Mouse (Mus musculus): ENCODE measurements around the gene Arhgdig.
A peak's percentile ranks its signal among the peaks of the same experiment; 100 is the strongest.
"Not testable (repeated sequence)": the region's sequence is repeated elsewhere in the genome, so short reads cannot be mapped to it uniquely, and the experiment has no call there.

Arhgdig gene

GRCm38 (mm10) chr17:26203321-26203811 lies 4.2 kb downstream of the Arhgdig start:
- DNase-seq: no peak

DNA sequence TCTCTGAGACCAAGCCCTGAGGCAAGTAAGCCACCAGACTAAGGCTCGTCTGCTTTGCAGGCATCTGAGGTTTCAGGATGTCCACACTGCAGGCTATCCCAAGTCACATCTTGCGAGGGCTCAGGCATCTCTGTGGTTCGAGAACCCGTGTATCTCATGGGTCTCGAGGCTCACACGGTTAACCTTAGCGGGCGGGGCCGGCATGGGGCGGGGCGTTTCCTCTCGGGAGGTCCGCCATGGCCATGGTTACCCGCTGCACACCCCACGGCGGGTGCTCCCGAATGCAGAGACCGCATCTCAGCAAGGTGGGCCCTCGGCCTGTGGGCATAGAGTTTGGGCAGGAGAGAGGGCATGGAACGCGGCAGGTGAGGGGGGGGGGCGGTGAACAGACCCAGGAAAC lies 4.8 kb downstream of the Arhgdig start, which contains the start of gene Rgs11:
TSS of gene Rgs11 (plus strand) at position 215 of the 400 bp plus-strand sequence.
- peak; percentile 32 for DNase-seq

DNA sequence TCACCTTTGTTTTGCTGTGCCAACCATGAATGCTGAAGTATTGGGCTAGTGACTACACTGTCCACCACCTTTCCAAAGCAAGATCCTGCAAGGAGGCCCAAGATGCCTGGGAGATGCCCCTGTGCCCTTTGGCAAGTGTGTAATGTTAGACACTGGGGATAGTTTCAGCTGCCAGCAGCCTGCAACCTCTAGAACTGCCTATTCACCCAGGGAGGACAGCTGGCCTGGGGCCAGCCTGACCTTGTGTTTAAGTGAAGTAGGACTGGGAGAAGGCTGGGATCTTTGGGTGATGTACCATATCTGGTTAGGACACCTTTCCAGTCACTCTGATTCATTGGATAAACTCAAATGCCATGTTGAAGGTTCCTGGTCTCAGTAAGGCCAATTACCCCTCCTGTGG lies 5.6 kb downstream of the Arhgdig start:
- DNase-seq: no peak

- peak; percentile 66 for DNase-seq
These were observed 6.5 kb downstream of the Arhgdig start for GRCm38 (mm10) chr17:26200831-26201705.

- no peak for DNase-seq
These were observed 8.7 kb downstream of the Arhgdig start, which contains the start of gene Pdia2 for GRCm38 (mm10) chr17:26198892-26199291. Gene Pdia2 (minus strand): TSS chr17:26199087.

GRCm38 (mm10) chr17:26192481-26193190 lies 14.9 kb downstream of the Arhgdig start:
- no peak for DNase-seq

DNA sequence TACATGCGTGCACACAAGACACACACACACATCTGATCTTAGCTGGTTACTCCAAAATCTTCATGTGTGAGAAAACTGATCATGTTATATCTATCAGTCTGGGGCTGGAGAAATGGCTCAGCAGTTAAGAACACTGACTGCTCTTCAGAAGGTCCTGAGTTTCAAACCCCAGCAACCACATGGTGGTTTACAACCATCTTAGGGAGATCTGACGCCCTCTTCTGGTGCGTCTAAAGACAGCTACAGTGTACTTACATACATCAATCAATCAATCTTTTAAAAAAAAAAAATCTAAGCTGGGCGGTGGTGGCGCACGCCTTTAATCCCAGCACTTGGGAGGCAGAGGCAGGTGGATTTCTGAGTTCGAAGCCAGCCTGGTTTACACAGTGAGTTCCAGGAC lies 16.1 kb downstream of the Arhgdig start:
- not testable (repeated sequence) for DNase-seq

DNA sequence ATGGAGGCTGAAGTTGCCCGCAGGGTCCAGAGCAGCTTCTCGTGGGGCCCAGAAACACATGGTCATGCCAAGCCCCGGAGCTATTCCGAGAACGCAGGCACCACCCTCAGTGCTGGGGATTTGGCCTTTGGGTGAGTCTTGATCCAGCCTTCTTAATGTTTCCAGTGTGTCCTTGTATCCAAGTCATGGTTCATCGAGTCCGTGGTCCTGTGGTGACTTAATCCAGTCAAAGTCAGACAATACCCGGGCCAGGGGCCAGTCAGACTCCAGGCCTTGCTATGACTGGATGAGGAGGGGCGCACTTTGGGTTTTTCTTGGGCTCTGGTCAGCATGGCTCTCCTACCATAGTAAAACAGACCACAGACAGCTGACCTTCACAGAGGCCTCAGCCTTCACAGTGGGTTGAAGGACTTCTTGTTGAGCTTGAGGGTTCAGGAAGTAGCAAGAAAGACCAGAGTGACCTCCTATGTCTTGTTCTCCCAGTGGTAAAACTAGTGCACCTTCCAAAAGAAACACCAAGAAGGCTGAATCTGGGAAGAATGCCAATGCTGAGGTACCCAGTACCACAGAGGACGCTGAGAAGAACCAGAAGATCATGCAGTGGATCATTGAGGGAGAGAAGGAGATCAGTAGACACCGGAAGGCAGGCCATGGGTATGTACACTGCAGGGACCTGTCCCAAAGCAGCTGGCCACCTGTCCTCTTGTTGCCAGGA lies 19.3 kb downstream of the Arhgdig start:
- DNase-seq: no peak

GRCm38 (mm10) chr17:26187592-26187991 lies 20.0 kb downstream of the Arhgdig start:
- no peak for DNase-seq

GRCm38 (mm10) chr17:26181179-26181578 lies 26.4 kb downstream of the Arhgdig start:
- no peak for DNase-seq

DNA sequence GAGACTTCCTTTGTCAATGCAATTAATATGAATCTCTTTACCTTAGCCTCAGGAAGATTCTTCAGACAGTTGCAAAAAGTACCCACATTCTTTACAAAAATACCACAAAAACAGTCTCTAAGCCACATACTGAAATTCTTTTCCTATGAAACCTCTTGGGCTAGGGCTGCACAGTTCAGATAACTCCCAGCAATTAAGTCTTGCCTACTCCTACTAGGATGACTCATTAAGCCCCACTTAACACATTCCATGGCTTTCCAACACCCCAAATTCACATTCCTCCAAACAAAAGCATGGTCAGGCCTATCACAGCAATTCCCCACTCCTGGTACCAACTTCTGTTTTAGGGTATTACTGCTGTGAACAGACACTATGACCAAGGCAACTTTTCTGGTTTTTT lies 29.0 kb downstream of the Arhgdig start:
- no peak for DNase-seq

- DNase-seq: not testable (repeated sequence)
These were observed 32.3 kb downstream of the Arhgdig start for GRCm38 (mm10) chr17:26175248-26175647.

DNA sequence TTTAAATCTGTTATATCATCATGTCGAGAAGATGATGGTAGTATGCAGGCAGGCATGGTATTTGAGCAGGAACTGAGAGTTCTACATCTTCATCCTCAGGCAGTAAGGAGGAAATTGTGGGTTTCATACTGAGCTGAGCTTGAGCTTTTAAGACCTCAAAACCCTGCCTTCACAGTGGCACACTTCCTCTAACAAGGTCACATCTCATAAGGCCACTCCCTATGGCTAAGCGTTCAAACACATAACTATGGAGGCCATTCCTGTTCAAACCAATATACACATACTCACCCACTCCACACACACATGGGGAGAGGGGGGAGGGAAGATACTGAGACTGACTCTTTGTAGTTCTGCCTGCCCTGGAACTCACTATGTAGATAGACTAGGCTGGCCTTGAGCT lies 39.5 kb downstream of the Arhgdig start:
- no peak for DNase-seq

- DNase-seq: no peak
These were observed 44.9 kb downstream of the Arhgdig start for GRCm38 (mm10) chr17:26162736-26163135.

DNA sequence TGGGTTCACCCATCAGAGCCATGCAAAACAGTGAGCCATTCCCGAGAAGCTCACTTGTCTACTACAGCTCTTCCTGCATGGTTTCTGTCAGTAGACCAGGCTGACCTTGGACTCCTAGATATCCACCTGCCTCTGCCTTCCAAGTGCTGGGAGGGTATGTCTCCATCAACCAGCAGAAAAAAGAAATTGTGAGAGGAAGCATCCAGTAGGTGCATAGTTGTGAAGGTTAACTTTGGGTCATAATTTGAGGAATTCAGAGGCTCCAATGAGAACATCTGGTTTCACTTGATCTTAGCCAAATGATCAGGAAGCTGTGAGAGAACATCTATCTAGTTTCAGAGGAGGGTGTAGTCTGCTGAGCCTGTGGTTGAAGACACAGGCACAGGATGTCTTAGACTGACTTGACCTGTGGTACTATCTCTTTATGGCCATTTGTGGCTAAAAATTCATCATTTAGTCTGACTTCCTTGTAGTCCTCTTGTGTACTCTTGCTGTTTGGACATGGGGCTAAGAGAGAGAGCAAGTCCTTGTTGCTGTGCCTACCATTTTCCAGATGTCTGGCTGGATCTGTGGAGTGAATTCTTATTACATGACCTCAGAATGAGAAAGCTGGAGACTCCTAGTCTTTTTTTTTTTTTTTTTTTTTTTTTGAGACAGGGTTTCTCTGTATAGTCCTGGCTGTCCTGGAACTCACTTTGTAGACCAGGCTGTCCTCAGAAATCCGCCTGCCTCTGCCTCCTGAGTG lies 55.5 kb downstream of the Arhgdig start:
- no peak for DNase-seq

Measured in embryo, embryonic 11 days (tissue).